Mouse (Mus musculus): ENCODE measurements around the gene Ly6g6f. TPM values are rescaled to one million over a fixed set of nuclear protein-coding genes. Genes with fewer than 3 reads are reported as not detected.
A peak's percentile ranks its signal among the peaks of the same experiment; 100 is the strongest.

Gene Ly6g6f
- polyA plus RNA-seq, 1 experiment from 2014 or later: 0.12 TPM

- no peak for DNase-seq (ENCODE audit: low spot score)
Measured at GRCm38 (mm10) chr17:35106522-35106921, 21.1 kb upstream of the Ly6g6f start.

DNA sequence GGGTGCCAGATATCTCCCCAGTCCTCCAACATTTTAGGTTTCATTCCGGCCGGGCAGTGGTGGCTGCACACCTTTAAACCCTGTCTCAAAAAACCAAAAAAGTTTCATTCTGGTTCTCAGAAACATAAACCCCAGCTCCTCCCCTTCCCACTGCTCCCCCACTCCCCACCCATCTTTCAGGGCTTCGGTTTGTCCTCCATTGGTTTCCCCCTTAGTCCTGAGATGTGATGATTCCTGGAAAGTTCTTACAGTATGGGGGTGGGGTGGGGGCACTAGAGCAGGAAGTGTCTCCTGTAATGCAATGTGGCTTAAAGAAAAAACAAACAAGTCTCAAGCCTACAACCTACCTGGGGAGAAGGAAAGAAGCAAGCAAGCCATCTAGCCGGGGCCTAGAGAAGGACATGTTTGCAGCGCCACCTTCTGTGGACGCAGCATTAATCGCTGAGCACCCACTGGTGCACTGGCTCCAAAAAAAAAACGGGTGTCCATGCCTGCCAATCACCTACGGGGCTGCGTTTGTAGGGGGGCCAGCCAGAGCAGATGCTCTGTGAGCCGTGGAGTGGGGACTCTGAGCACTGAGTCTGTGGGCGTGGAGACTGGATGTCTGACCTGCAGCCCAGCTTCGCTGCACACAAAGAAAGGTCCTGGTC lies 20.5 kb upstream of the Ly6g6f start:
- peak; percentile 40 for DNase-seq (ENCODE audit: low spot score)

GRCm38 (mm10) chr17:35104754-35105153 lies 19.3 kb upstream of the Ly6g6f start:
- DNase-seq (ENCODE audit: low spot score): no peak

DNA sequence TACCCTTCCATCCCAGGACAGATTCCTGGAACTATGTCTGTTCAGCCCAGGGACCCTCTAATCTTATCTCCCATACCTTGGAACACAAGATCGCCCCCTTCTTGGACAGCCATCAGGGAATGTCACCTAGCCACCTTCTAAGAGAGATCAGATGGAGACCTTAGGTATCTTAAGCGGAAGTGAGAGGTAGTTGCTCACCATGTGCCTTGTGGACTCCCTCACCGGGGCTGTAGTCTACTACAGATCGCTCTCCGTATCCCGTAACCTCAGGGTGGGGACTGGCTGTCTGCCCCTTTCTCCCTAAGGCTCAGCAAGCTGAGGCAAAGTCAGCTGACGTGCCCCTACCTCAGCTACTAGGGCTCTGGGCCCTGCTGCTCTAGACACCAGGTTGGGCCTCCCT lies 18.7 kb upstream of the Ly6g6f start:
- DNase-seq (ENCODE audit: low spot score): no peak

GRCm38 (mm10) chr17:35103221-35103690 lies 17.8 kb upstream of the Ly6g6f start:
- no peak for DNase-seq (ENCODE audit: low spot score)

DNA sequence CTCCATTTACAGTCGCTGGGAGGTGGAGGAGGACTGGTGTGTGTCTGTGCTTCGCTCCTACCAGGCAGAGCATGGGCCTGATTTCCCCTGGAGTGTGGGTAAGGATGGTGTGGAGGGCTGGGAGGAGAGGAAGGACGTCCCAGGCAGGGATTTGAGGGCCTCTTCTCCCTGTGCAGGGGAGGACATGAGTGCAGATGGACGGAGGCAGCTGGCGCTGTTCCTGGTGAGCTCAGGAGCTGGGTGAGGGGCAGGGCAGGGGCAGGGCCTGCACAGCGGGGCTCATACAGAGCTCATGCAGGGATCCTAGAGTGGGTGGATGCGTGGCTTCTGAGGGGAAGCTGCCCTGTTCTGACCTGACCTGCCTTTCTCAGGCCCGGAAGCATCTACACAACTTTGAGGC lies 16.9 kb upstream of the Ly6g6f start:
- DNase-seq (ENCODE audit: low spot score): no peak

DNA sequence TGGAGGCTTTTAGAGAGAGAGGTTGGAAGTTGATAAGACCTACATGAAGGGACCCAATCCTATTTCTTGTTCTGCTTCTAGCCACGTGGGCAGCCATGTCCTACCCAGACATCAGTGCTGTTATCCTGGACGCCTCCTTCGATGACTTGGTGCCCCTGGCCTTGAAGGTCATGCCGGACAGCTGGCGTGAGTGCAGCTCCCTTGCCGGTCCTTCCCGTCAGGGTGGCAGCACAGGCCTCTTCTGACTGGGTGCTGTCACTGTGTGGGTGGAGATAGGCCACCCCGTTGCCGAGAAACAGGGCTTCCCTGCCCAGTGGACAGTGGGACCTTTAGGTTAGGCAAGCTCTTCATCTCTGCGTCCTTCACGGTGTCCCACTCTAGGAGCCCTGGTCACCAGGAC lies 15.8 kb upstream of the Ly6g6f start:
- no peak for DNase-seq (ENCODE audit: low spot score)

DNA sequence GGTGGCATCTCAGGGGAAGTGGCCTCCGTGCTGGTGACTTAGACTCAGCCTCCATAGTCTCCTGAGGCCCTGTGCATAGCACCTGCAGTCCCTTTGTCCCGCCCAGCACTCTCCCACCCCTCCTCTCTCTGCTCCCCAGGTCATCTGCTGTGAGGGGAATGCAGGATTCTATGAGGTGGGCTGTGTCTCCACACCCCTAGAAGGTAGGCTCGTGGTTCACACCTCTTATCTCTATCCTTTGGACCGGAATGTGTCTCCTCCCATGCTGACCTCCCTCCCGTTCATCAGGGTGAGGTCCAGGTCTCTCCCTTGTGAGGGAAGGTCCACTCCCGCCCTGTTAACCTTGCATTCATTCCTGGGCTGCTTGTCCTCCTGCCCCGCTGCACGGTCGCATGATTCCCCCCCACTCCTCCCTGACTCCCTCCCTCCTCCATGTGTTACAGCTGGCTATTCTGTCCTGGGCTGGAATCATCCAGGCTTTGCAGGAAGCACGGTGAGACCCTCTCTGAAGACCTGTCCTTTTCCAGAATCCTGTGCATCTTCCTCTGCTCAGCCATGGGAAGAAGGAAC lies 14.9 kb upstream of the Ly6g6f start:
- no peak for DNase-seq (ENCODE audit: low spot score)

- DNase-seq (ENCODE audit: low spot score): no peak
Measured at GRCm38 (mm10) chr17:35097164-35097655, 11.8 kb upstream of the Ly6g6f start.

- DNase-seq (ENCODE audit: low spot score): no peak
Measured at GRCm38 (mm10) chr17:35096597-35096996, 11.2 kb upstream of the Ly6g6f start.

GRCm38 (mm10) chr17:35094475-35095365 lies 9.3 kb upstream of the Ly6g6f start:
- DNase-seq (ENCODE audit: low spot score): no peak

DNA sequence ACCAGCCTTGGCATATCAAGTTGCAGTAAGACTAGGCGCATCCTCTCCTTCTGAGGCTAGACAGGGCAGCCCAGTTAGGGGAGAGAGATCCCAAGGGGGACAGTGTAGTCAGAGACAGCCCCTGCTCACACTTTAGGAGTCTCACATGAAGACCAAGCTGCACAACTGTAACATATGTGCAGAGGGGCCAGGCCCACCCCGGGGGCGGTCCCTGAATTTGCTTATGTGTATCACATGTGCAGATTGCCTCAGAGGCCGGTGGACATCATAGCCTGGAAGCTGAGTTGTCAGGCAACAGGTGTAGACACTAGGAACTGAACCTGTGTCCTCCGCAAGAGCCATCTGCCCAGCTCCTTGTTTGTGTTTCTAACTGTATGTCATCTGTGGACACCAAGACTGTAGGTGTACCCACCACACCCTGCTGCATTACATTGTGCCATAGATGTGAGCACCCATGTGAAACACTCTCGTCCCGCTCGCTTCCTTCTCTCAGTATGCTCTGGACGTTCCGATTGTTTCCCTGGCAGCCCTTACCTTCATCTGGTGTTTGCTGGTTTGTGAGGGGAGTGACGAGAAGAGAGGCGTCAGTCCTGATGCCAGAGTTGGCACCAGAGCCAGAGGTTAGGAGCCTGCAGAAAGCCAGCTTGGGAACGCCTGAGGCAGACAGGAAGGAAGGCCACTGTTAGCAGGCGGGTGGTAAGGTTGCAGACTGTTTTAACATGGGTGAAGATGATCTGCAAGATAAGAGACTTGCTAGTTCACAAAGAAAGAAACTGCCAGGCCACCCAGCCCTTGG lies 7.2 kb upstream of the Ly6g6f start:
- DNase-seq (ENCODE audit: low spot score): no peak

GRCm38 (mm10) chr17:35090166-35090932 lies 4.9 kb upstream of the Ly6g6f start:
- no peak for DNase-seq (ENCODE audit: low spot score)

DNA sequence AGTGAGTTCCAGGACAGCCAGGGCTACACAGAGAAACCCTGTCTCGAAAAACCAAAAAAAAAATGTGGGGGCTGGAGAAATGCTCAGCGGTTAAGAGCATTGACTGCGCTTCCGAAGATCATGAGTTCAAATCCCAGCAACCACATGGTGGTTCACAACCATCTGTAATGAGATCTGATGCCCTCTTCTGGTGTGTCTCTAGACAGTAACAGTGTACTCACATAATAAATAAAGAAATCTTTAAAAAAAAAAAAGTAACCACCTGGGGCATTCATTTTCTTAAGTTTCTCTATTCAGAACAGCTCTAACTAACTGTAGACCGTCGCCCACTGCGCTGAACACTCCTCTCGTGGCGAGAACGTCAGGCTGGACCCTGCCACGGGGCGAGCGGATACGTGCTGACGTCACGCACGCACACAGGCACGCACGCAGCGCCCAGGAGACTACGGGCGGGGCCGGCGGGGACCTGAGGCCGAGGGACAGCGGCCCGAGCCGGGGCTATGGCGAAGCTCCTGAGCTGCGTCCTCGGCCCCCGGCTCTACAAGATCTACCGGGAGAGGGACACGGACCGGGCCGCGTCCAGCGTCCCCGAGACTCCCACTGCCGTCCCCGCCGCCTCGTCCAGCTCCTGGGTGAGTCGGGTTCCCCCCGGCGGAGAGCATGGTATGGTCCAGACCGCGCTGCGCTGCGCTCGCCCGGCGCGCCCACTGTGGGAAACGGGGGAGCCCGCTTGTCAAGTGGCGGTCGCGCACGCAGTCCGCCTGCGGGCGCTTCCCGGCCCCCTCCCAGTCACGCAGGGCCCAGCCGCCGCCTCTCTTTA lies 3.6 kb upstream of the Ly6g6f start, which contains the start of gene Abhd16a:
Gene Abhd16a (plus strand): TSS at position 439 of the 820 bp plus-strand sequence.
- peak; percentile 94 for DNase-seq (ENCODE audit: low spot score)

- DNase-seq (ENCODE audit: low spot score): no peak
Measured at GRCm38 (mm10) chr17:35088151-35088550, 2.7 kb upstream of the Ly6g6f start.

GRCm38 (mm10) chr17:35083929-35084497 lies 1.4 kb downstream of the Ly6g6f start:
- DNase-seq (ENCODE audit: low spot score): no peak

GRCm38 (mm10) chr17:35082841-35083576 lies 2.4 kb downstream of the Ly6g6f start:
- DNase-seq (ENCODE audit: low spot score): no peak

- no peak for DNase-seq (ENCODE audit: low spot score)
Measured at GRCm38 (mm10) chr17:35080710-35081109, 4.7 kb downstream of the Ly6g6f start.

Data from thymus, postnatal 0 days (tissue).